Mouse (Mus musculus) gastrocnemius, postnatal 4 days (tissue): ENCODE results near the gene Slc38a9. TPM values are rescaled to one million over a fixed set of nuclear protein-coding genes. Genes with fewer than 3 reads are reported as not detected.

Source experiments
- DNase-seq, 2 experiments: peaks; one replicate each; pipeline ENCODE4 v3.0.0; 2021 to 2022; ENCODE audit warnings: low spot score in 2 of 2, mixed read lengths in 2 of 2
- long read RNA-seq, 2 experiments: library from polyadenylated mRNA; stranded (forward); transcript quantifications; one replicate each; pipeline ENCODE4 v2.0.0; 2021
- total RNA-seq, 2 experiments: library from RNA; stranded (reverse); gene quantifications; 2 replicates each; pipeline ENCODE4 v1.2.3; 2021

Gene Slc38a9
- 10 to 100 TPM; 10.3 to 12.0 TPM for total RNA-seq
- long read RNA-seq, experiment 1, full-length matches to known transcripts = 1 of 3 reads
- long read RNA-seq, experiment 1, partial matches to known transcripts = 0 of 3 reads
- long read RNA-seq, experiment 1, other reads (novel, unspliced or antisense) = 2 of 3 reads
- long read RNA-seq, experiment 2, partial matches to known transcripts = 0 of 5 reads
- long read RNA-seq, experiment 2, other reads (novel, unspliced or antisense) = 4 of 5 reads

- DNase-seq = peak; percentile 74 to 87
Observed at GRCm38 (mm10) chr13:112660574-112661381, at the start of gene Slc38a9. TSS of gene Slc38a9 (plus strand) at chr13:112660751.

DNA sequence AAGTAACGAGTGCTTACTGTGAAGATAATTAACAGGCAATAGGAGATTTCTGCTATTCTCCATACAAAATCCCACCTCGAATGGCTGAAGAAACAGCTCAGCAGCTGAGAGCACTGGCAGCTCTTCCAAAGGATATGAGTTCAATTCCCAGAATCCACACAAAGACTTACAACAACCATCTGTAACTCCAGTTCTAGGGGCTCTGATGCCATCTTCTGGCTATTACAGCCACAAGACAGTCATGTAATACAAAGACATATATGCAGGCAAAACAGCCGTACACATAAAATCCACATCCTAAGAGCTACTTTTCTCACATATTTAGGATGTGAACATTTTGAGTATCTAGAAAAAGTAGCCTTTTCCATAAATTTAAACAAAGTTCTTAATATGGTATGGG is 39.0 kb upstream of the Slc38a9 start:
- DNase-seq = no peak

DNA sequence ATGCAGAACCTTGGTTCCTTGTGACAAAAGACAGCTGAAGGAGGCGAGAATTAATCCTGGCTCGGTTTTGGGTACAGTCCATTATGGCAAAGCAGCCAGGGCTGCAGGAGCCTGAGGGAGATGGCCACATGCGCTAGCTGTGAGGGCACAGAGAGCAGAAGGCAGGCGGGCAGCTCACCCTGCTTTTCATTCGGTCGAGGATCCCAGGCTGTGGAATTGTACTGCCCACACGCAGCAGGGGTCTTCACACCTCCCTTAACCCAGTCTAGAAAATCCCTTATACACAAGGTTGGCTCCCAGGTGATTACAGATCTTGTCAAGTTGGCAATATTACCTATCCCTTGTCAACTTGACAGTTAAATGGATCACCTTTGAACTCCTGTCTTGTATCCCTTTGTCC is 36.9 kb upstream of the Slc38a9 start:
- no peak for DNase-seq

DNA sequence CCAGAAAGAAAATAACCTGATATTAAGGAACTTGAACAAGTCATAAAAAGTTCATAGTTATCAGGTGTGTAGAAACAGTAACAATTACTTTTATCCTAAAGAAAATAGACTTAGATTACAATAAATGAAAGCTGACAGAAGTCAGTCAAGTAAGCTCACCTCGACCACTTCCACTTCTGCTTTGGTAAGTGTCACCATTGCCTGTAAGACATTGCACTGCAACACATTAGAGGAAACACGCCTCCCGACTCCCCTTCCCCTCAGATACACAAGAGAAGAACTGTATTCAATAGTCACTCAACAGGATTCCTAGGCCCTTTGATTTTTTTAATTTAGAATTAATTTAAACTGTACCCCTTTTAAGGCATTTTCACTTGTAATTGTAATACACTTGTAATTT is 35.9 kb upstream of the Slc38a9 start:
- no peak for DNase-seq

- no peak for DNase-seq
Observed at GRCm38 (mm10) chr13:112625566-112625965, 35.0 kb upstream of the Slc38a9 start.

- no peak for DNase-seq
Observed at GRCm38 (mm10) chr13:112635174-112635837, 25.2 kb upstream of the Slc38a9 start.

- no peak for DNase-seq
Observed at GRCm38 (mm10) chr13:112636498-112636897, 24.1 kb upstream of the Slc38a9 start.

DNA sequence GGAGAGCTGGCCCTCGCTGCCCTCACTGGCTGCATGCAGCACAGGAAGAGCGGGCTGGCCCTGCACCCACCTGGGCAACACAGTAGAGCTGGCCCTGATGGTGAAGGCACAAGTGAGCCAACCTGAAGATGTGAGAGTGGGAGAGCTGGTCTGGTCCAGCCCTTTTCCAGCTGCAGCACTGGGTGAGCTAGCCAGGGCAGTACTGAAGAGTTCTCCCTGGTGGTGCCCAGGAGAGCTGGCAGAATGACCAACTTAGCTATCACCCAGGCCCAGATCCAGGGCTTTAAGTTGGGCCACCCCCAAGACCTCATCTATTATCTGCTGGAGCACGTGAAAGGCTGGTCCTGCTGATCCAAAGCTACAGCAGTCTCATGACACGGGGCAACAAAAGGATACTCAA is 21.4 kb upstream of the Slc38a9 start:
- no peak for DNase-seq

DNA sequence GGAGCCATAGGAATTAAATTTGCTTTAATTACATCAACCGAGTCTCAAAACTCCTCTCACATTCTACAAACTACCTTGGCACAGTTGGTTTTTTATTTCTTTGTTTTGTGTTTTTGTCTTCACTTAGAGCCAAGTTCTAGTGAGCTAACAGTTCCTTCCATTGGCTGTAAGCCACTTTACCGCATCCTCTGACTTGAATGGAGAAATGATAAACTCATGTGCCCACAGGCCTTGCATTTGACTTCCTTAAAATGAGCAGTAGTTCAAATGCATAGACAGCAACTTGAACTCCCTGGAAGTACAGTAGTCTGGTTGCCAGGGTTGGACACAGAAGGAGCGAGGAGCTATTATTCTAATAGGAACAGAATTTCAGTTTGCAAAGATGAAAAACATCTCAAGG is 17.7 kb upstream of the Slc38a9 start:
- no peak for DNase-seq

DNA sequence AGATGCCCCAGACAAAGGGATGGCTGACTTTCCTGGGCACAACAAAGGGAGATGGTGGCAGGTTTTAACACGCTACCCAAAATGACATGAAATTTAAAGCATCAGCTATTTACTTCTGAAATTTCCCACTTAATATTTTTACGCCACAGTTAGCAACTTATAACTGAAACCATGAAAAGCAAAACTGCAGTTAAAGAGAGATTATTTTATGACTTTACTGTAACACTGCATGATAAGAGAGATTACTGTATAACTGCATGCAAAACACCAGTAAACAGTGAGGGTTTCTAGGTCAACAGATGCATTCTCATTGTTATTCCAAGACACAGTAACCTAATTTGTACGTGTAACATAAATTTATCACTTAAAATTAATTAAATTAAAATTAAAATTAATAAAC is 15.6 kb upstream of the Slc38a9 start:
- no peak for DNase-seq

DNA sequence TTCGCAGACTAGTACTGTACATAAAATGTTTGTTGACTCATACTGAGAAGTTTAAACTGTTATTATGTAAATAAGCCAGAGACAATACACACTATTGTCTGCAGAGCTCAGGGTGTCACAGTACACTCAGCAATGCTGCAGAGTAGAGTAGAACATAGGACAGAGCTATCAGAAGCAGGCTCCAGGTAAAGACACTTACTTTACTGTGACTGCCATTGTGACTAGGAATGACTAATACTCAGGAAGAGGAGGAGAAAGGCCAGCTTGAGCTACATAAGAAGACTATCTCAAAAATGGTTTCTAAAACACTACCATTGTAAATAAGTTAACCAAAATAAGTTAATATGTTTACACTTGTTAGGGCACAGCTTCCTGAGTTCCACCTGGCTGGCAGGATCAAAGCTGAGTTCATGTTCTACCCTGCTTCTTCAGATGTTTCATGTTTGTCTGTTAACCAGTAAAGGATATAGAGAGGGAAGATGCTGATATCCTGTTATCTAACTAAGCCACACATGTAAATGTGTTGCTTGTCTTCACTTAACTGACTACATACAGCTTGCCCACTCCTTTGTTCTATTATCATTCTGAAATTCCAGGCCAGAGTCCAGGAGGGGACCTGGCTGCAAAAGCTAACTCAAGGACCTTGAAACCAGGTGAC is 14.9 kb upstream of the Slc38a9 start:
- no peak for DNase-seq

DNA sequence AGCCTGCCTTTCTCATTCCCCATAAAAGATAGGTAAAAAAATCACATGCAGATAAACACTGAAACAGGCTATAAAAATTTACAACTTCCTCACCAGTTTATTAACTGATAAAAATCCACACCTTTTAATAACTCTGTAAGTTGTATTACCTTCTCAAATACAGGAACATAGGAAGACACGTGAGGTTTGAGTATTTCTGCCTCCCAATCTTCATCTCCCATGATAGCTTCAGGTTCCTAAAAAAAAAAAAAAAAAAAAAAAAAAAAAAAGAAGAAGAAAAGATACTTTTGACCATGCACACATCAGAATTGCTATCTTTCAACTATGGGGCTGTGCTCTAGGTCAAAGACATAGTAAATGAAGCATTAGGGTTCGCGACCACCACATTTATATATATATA is 9.4 kb upstream of the Slc38a9 start:
- DNase-seq = no peak

GRCm38 (mm10) chr13:112652205-112652604 is 8.3 kb upstream of the Slc38a9 start, which contains the start of gene Ddx4:
TSS of gene Ddx4 (minus strand) at chr13:112652475.
- DNase-seq = no peak

GRCm38 (mm10) chr13:112659986-112660573 is 471 bp upstream of the Slc38a9 start:
- DNase-seq = no peak

GRCm38 (mm10) chr13:112661687-112662086 is 1.1 kb downstream of the Slc38a9 start:
- no peak for DNase-seq

GRCm38 (mm10) chr13:112666433-112667024 is 6.0 kb downstream of the Slc38a9 start:
- no peak for DNase-seq

GRCm38 (mm10) chr13:112667215-112667614 is 6.7 kb downstream of the Slc38a9 start:
- no peak for DNase-seq

DNA sequence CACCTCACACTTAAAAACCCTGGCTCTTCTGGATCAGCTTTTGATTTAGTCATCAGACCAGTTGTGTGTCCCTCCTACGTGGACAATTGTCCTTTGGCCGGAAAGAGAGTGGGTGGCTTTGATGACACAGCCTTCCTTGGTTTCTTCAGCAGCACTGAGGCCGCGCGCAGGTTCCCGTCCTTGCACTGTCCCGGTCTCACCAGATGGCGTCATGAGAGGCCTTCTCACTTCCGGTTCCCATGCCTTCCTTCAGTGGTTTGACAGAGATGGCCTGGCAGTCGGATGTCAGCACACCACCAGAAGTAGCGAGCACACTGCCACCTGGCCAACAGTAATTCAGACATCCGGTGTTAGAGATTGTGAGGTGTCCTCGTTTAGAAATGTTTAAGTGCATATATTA is 11.2 kb downstream of the Slc38a9 start:
- DNase-seq = no peak

DNA sequence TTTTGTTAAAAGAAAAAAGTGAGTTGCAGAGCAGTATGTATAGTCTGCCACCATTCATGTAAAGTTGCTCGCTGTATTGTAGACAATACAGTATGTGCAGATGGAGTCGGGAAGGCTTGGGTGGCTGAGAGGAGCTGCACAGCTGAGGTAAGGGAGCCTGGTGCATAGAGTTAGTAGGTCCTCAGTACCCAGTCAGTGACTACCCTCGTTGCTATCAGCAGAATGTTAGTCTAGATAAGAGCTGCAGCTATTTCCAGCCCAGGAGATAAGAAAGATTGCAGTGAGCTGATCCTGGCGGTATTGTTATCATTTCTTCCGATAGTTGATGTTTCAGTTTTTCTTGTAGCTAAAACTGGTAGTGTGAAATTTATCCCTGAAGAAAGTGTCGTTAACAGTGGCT is 12.2 kb downstream of the Slc38a9 start:
- no peak for DNase-seq

GRCm38 (mm10) chr13:112673899-112674447 is 13.4 kb downstream of the Slc38a9 start:
- peak in 1 of 2 experiments; percentile 59 for DNase-seq
